Mouse (Mus musculus) adrenal gland, adult 10 weeks (tissue): ENCODE data around the gene Akr1c12. TPM values are rescaled to one million over a fixed set of nuclear protein-coding genes. Genes with fewer than 3 reads are reported as not detected.

Source experiments
- polyA plus RNA-seq: library from polyadenylated mRNA; stranded (reverse); fragments of 350-450 nt; fragmentation: Illumina TruSeq; extraction: RNeasy Lipid Tissue Mini Kit (QIAGEN cat#74804); gene quantifications from one replicate; pipeline ENCODE4 v1.2.3, GENCODE M21; 2014; ENCODE audit warnings: low read depth, low replicate concordance

Gene Akr1c12
- polyA plus RNA-seq = 2.3 TPM

GRCm38 (mm10) chr13:4279284-4279683 lies at the start of gene Akr1c12:
Gene Akr1c12 (minus strand): TSS chr13:4279433.

GRCm38 (mm10) chr13:4228441-4228840 lies 50.8 kb downstream of the Akr1c12 start, which contains the start of gene Akr1c19:
Gene Akr1c19 (plus strand): TSS chr13:4228700.

Other genes starting within 250 kb of the Akr1c12 start
- gene Akr1c14, start 230.4 kb downstream of the Akr1c12 start, polyA plus RNA-seq = 4.3 TPM
- 3,080 TPM for gene Akr1c18, start 128.8 kb downstream of the Akr1c12 start, polyA plus RNA-seq
- gene Akr1c13, start 88.3 kb downstream of the Akr1c12 start, polyA plus RNA-seq = 95.5 TPM
- gene Akr1c19, start 50.7 kb downstream of the Akr1c12 start, polyA plus RNA-seq = 0.64 TPM
- gene Akr1c6, start 154.9 kb upstream of the Akr1c12 start, polyA plus RNA-seq = not detected
- gene Akr1c20, start 243.9 kb upstream of the Akr1c12 start, polyA plus RNA-seq = 1.0 TPM